Mouse (Mus musculus) testis, postnatal 10 days (tissue): ENCODE data around the gene Mdm2.

ENCODE experiments used
- DNase-seq: peaks from one replicate; pipeline ENCODE4 v3.0.0; 2021; ENCODE audit warnings: low spot score

The Mdm2 gene

GRCm38 (mm10) chr10:117655460-117655859 is 55.1 kb downstream of the Mdm2 start:
- DNase-seq: no peak

- no peak for DNase-seq
These were observed 55.9 kb downstream of the Mdm2 start for GRCm38 (mm10) chr10:117654576-117655123.

GRCm38 (mm10) chr10:117653779-117654173 is 56.8 kb downstream of the Mdm2 start:
- no peak for DNase-seq

- DNase-seq: no peak
These were observed 57.4 kb downstream of the Mdm2 start for GRCm38 (mm10) chr10:117652930-117653778.

GRCm38 (mm10) chr10:117652378-117652774 is 58.2 kb downstream of the Mdm2 start:
- DNase-seq: no peak

- no peak for DNase-seq
These were observed 58.8 kb downstream of the Mdm2 start for GRCm38 (mm10) chr10:117651587-117652377.

- DNase-seq: no peak
These were observed 59.8 kb downstream of the Mdm2 start for GRCm38 (mm10) chr10:117650725-117651124.

GRCm38 (mm10) chr10:117650042-117650655 is 60.4 kb downstream of the Mdm2 start:
- no peak for DNase-seq

- no peak for DNase-seq
These were observed 61.1 kb downstream of the Mdm2 start for GRCm38 (mm10) chr10:117649292-117650041.

GRCm38 (mm10) chr10:117648643-117649042 is 61.9 kb downstream of the Mdm2 start:
- DNase-seq: no peak

- DNase-seq: no peak
These were observed 62.5 kb downstream of the Mdm2 start for GRCm38 (mm10) chr10:117647964-117648472.

- no peak for DNase-seq
These were observed 63.4 kb downstream of the Mdm2 start for GRCm38 (mm10) chr10:117647158-117647505.

- no peak for DNase-seq
These were observed 63.9 kb downstream of the Mdm2 start for GRCm38 (mm10) chr10:117646482-117647157.

- no peak for DNase-seq
These were observed 65.0 kb downstream of the Mdm2 start for GRCm38 (mm10) chr10:117645487-117645964.

GRCm38 (mm10) chr10:117644828-117645227 is 65.7 kb downstream of the Mdm2 start:
- no peak for DNase-seq

GRCm38 (mm10) chr10:117644429-117644748 is 66.2 kb downstream of the Mdm2 start:
- no peak for DNase-seq

GRCm38 (mm10) chr10:117643711-117644428 is 66.7 kb downstream of the Mdm2 start:
- DNase-seq: no peak

- DNase-seq: no peak
These were observed 67.3 kb downstream of the Mdm2 start for GRCm38 (mm10) chr10:117643302-117643701.

- no peak for DNase-seq
These were observed 67.9 kb downstream of the Mdm2 start for GRCm38 (mm10) chr10:117642491-117643262.

- DNase-seq: no peak
These were observed 68.4 kb downstream of the Mdm2 start for GRCm38 (mm10) chr10:117642201-117642450.
